Mouse (Mus musculus) adrenal gland, postnatal 25 days (tissue): Measurements from ENCODE around the gene Selenom. TPM values are rescaled to one million over a fixed set of nuclear protein-coding genes. Genes with fewer than 3 reads are reported as not detected.

Source experiments
- DNase-seq: peaks from one replicate; pipeline ENCODE4 v3.0.0; 2021; ENCODE audit warnings: mixed read lengths
- total RNA-seq: library from RNA; stranded (reverse); gene quantifications from 2 replicates; pipeline ENCODE4 v1.2.3, GENCODE M21; 2021

Selenom gene
- total RNA-seq, 1 experiment from 2014 or later: 32.2 TPM

GRCm38 (mm10) chr11:3549791-3550190 is 35.3 kb downstream of the Selenom start:
- no peak for DNase-seq

DNA sequence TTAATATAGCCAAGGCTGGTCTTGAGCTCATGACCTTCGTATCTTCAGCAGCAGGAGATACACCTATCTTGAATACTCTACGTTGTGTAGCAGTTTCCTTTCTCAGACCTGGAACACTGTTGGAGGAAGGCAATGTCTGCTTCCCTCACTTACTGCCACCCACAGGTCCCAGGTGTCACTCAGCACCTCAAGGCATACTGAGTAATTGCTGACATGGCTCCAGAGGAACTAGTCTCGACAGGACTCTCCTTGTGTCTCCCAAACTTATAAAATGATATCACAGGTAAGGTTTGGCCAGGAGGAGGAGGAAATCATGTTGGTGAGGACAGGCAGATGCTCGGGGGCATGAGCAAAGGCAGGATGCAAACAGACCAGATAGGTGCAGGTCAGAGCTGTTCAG is 40.5 kb downstream of the Selenom start:
- no peak for DNase-seq

GRCm38 (mm10) chr11:3557852-3558251 is 43.4 kb downstream of the Selenom start:
- DNase-seq: no peak

DNA sequence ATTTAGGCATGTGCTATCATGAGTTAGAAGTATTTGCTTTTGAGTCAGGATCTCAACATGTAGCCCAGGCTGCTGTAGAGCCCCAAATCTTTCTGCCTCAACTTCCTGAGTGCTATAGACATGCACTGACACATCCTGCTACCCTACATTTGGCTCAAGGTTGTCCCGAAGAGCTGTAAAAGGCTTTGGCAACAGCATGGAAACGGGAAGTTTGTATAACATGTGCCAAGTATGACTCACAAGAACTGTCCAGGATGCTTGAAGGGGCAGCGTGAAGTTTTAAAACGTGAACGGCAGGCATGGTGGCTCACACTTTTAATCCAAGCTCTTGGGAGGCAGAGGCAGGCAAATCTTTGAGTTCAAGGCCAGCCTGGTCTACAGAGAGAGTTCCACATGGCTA is 45.7 kb downstream of the Selenom start:
- no peak for DNase-seq

GRCm38 (mm10) chr11:3563853-3564252 is 49.4 kb downstream of the Selenom start:
- DNase-seq: no peak

DNA sequence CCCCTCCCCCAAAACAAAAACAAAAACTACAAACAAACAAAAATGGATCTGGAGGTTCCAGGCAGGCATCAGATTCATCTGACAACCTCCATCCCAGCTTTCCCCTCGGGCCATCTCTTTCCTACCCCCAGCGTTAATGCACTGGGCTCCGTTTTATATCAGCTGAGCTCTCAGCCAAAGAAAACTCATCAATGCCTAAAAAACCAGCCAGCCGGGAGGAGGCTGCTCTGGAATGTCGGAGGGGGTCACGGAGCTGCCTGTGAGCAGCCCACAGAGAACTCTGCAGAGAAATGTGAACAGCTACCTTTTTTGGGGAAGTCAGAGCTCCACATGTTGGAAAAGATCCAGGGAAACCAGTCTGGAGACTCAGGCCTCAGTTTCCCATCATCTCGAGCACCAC is 50.0 kb downstream of the Selenom start:
- DNase-seq: no peak

DNA sequence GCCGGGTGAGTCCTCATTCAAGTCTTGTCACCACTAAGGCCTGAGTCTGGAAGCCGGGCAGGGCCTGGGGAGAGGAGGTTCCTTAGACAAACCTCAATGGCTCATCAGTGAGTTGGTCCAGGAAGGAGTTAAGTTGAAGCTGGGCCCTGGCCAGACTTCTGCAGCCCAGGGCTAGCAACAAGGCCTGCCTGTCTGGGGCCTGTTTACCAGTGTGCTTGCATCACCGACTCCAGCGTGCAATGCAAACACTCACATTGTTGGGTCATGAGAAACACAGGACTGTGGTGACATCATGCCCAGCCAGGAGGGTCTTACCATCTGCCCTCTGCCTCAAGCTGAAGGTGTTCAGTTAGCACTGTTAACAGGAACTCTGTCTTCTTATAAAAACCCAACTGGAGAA is 51.5 kb downstream of the Selenom start:
- DNase-seq: no peak

Other genes with a start within 250 kb of the Selenom start
- gene Drg1, start 248.3 kb upstream of the Selenom start, total RNA-seq: 90.8 and 117 TPM in 2 replicates
- gene Patz1, start 225.8 kb upstream of the Selenom start, total RNA-seq: 33.2 and 51.0 TPM in 2 replicates
- gene Pik3ip1, start 184.3 kb upstream of the Selenom start, total RNA-seq: 13.1 and 18.5 TPM in 2 replicates
- gene Limk2, start 105.5 kb upstream of the Selenom start, total RNA-seq: 27.1 and 44.5 TPM in 2 replicates
- 34.3 and 45.8 TPM in 2 replicates for gene Rnf185, start 62.3 kb upstream of the Selenom start, total RNA-seq
- gene Pla2g3, start 26.4 kb upstream of the Selenom start, total RNA-seq: 0.18 and 0.33 TPM in 2 replicates
- 0.90 and 1.3 TPM in 2 replicates for gene Inpp5j, start 9.9 kb upstream of the Selenom start, total RNA-seq
- 59.6 and 67.6 TPM in 2 replicates for gene Smtn, start 25.9 kb downstream of the Selenom start, total RNA-seq
- 62.3 and 69.5 TPM in 2 replicates for gene Morc2a, start 134.5 kb downstream of the Selenom start, total RNA-seq